Mouse (Mus musculus) olfactory bulb, adult 2 months (tissue): Measurements from ENCODE around the gene Zdhhc9.

Experiments used
- CTCF ChIP-seq: fragments of 200-500 bp; IDR thresholded peaks from 2 replicates; pipeline ENCODE4 v1.5.1; 2012; ENCODE audit warnings: low read depth, mild to moderate bottlenecking, low read length, moderate library complexity; ENCODE audit not compliant: insufficient read depth
- POLR2A ChIP-seq: fragments of 200-500 bp; IDR thresholded peaks from 2 replicates; pipeline ENCODE4 v1.6.1; 2012; ENCODE audit warnings: mild to moderate bottlenecking, low read depth, low read length, moderate library complexity; ENCODE audit not compliant: insufficient read depth

- TF ChIP-seq POLR2A (no peak), CTCF (no peak)
These were observed 71.7 kb downstream of the Zdhhc9 start for GRCm38 (mm10) chrX:48136935-48137334.
